Mouse (Mus musculus) midbrain, embryonic 10.5 days (tissue): ENCODE results near the gene Klc3. TPM values are rescaled to one million over a fixed set of nuclear protein-coding genes. Genes with fewer than 3 reads are reported as not detected.

Experiments used
- DNase-seq: peaks from one replicate; pipeline ENCODE4 v3.0.0-alpha.2; 2017; ENCODE audit warnings: low spot score
- H3K27ac ChIP-seq: fragments of 300-500 bp; sonication (generic); replicated peaks from 2 replicates; pipeline ENCODE4 v1.5.1; 2016; ENCODE audit warnings: mild to moderate bottlenecking
- H3K27me3 ChIP-seq: fragments of 300-500 bp; sonication (generic); 2 replicates; pipeline ENCODE4 v1.6.1; 2016; ENCODE audit warnings: low read depth, mild to moderate bottlenecking; ENCODE audit not compliant: poor library complexity, severe bottlenecking
- H3K36me3 ChIP-seq: fragments of 300-500 bp; sonication (generic); 2 replicates; pipeline ENCODE4 v1.6.1; 2016; ENCODE audit warnings: mild to moderate bottlenecking, moderate library complexity
- H3K4me1 ChIP-seq: fragments of 300-500 bp; sonication (generic); 2 replicates; pipeline ENCODE4 v1.6.1; 2016
- H3K4me3 ChIP-seq: fragments of 300-500 bp; sonication (generic); 2 replicates; pipeline ENCODE4 v1.5.1; 2016; ENCODE audit warnings: mild to moderate bottlenecking, moderate library complexity
- H3K9me3 ChIP-seq: fragments of 300-500 bp; sonication (generic); replicated peaks from 2 replicates; pipeline ENCODE4 v1.6.1; 2016; ENCODE audit warnings: mild to moderate bottlenecking
- WGBS: fragments of 180-500 bp; shearing (Covaris S2); methylation state at CpG from one replicate; pipeline ENCODE4 v1.1.7; 2016; 5-methylcytosine and 5-hydroxymethylcytosine counted together
- polyA plus RNA-seq: library from polyadenylated mRNA; unstranded; fragments of >200 nt; fragmentation: Nextera tagmentation; extraction: Ambion mirVana; gene quantifications from 2 replicates; pipeline ENCODE4 v1.2.1, GENCODE M21; 2016

The Klc3 gene
- polyA plus RNA-seq, 1 experiment from 2014 or later, result 2.3 TPM

GRCm38 (mm10) chr7:19426349-19426748, 22.4 kb upstream of the Klc3 start:
- peaks cover 3% of the 10 kb centered on the region; the same call in 1 of the 2 replicates for H3K4me1 ChIP-seq
- WGBS, result 75% methylated on average over 6 of the region's 6 CpGs
- peaks cover 22% of the 10 kb centered on the region for H3K27me3 ChIP-seq
- peaks cover 66% of the 10 kb centered on the region for H3K36me3 ChIP-seq
- H3K27ac ChIP-seq, result no peak overlapping the region
- no peak overlapping the region for H3K4me3 ChIP-seq
- no peaks in the 10 kb centered on the region for H3K9me3 ChIP-seq
- DNase-seq, result no peak

- Histone ChIP-seq H3K27me3 (peaks cover 45% of the 10 kb centered on the region), H3K9me3 (no peaks in the 10 kb centered on the region), H3K27ac (no peak overlapping the region), H3K36me3 (peaks cover 43% of the 10 kb centered on the region), H3K4me1 (peaks cover 7% of the 10 kb centered on the region), H3K4me3 (no peak overlapping the region)
- WGBS, result 66% methylated on average over 4 of the region's 4 CpGs
- DNase-seq, result no peak
These were observed 20.1 kb upstream of the Klc3 start for GRCm38 (mm10) chr7:19424051-19424450.

GRCm38 (mm10) chr7:19423083-19423482, 19.2 kb upstream of the Klc3 start:
- 94% methylated on average over 3 of the region's 3 CpGs for WGBS
- peaks cover 34% of the 10 kb centered on the region for H3K36me3 ChIP-seq
- H3K27ac ChIP-seq, result no peak overlapping the region
- peaks cover 54% of the 10 kb centered on the region for H3K27me3 ChIP-seq
- H3K4me1 ChIP-seq, result peaks cover 7% of the 10 kb centered on the region
- peaks cover 1% of the 10 kb centered on the region for H3K9me3 ChIP-seq
- DNase-seq, result no peak
- no peak overlapping the region for H3K4me3 ChIP-seq

GRCm38 (mm10) chr7:19420821-19421636, 17.1 kb upstream of the Klc3 start:
- 13% methylated on average over 43 of the region's 43 CpGs for WGBS
- Histone ChIP-seq H3K36me3 (peaks cover 13% of the 10 kb centered on the region), H3K27ac (no peak overlapping the region), H3K4me3 (peak overlapping the region; percentile 44), H3K9me3 (peaks cover 4% of the 10 kb centered on the region), H3K27me3 (peaks cover 74% of the 10 kb centered on the region), H3K4me1 (peaks cover 7% of the 10 kb centered on the region)
- DNase-seq, result peak; percentile 88

- H3K36me3 ChIP-seq, result peaks cover 4% of the 10 kb centered on the region
- peaks cover 75% of the 10 kb centered on the region for H3K27me3 ChIP-seq
- H3K4me1 ChIP-seq, result peaks cover 7% of the 10 kb centered on the region
- H3K27ac ChIP-seq, result no peak overlapping the region
- WGBS, result 9% methylated on average over 28 of the region's 28 CpGs
- H3K9me3 ChIP-seq, result peaks cover 4% of the 10 kb centered on the region
- no peak overlapping the region for H3K4me3 ChIP-seq
- no peak for DNase-seq
These were observed 16.2 kb upstream of the Klc3 start for GRCm38 (mm10) chr7:19420121-19420520.

GRCm38 (mm10) chr7:19416590-19416989, 12.7 kb upstream of the Klc3 start:
- no peak for DNase-seq
- Histone ChIP-seq H3K4me3 (no peak overlapping the region), H3K4me1 (peaks cover 6% of the 10 kb centered on the region), H3K36me3 (no peaks in the 10 kb centered on the region), H3K27me3 (peaks cover 56% of the 10 kb centered on the region), H3K27ac (no peak overlapping the region), H3K9me3 (peaks cover 8% of the 10 kb centered on the region)
- 86% methylated on average over 15 of the region's 15 CpGs for WGBS

- Histone ChIP-seq H3K4me1 (no peaks in the 10 kb centered on the region), H3K27me3 (peaks cover 26% of the 10 kb centered on the region), H3K4me3 (no peak overlapping the region), H3K9me3 (peaks cover 8% of the 10 kb centered on the region), H3K36me3 (no peaks in the 10 kb centered on the region), H3K27ac (no peak overlapping the region)
- no peak for DNase-seq
- WGBS, result 81% methylated on average over 3 of the region's 3 CpGs
These were observed 9.6 kb upstream of the Klc3 start for GRCm38 (mm10) chr7:19413525-19413924.

GRCm38 (mm10) chr7:19411783-19412182, 7.9 kb upstream of the Klc3 start:
- no peak for DNase-seq
- no peaks in the 10 kb centered on the region for H3K4me1 ChIP-seq
- WGBS, result 84% methylated on average over 5 of the region's 5 CpGs
- H3K27me3 ChIP-seq, result peaks cover 11% of the 10 kb centered on the region; the same call in 1 of the 2 replicates
- peaks cover 3% of the 10 kb centered on the region; the same call in 1 of the 2 replicates for H3K9me3 ChIP-seq
- no peak overlapping the region for H3K4me3 ChIP-seq
- no peak overlapping the region for H3K27ac ChIP-seq
- no peaks in the 10 kb centered on the region for H3K36me3 ChIP-seq

GRCm38 (mm10) chr7:19410766-19411344, 7.0 kb upstream of the Klc3 start:
- Histone ChIP-seq H3K4me1 (no peaks in the 10 kb centered on the region), H3K4me3 (no peak overlapping the region), H3K27ac (no peak overlapping the region), H3K36me3 (no peaks in the 10 kb centered on the region), H3K27me3 (peaks cover 12% of the 10 kb centered on the region; the same call in 1 of the 2 replicates), H3K9me3 (peaks cover 3% of the 10 kb centered on the region; the same call in 1 of the 2 replicates)
- no peak for DNase-seq
- 86% methylated on average over 11 of the region's 11 CpGs for WGBS

GRCm38 (mm10) chr7:19409753-19410152, 5.8 kb upstream of the Klc3 start:
- peaks cover 23% of the 10 kb centered on the region for H3K27me3 ChIP-seq
- no peaks in the 10 kb centered on the region for H3K36me3 ChIP-seq
- H3K4me1 ChIP-seq, result peaks cover 5% of the 10 kb centered on the region; the same call in 1 of the 2 replicates
- peaks cover 3% of the 10 kb centered on the region; the same call in 1 of the 2 replicates for H3K9me3 ChIP-seq
- H3K4me3 ChIP-seq, result no peak overlapping the region
- no peak overlapping the region for H3K27ac ChIP-seq
- WGBS, result 65% methylated on average over 6 of the region's 6 CpGs
- no peak for DNase-seq

GRCm38 (mm10) chr7:19405417-19405816, 1.5 kb upstream of the Klc3 start:
- peak; percentile 85 for DNase-seq
- H3K27me3 ChIP-seq, result peaks cover 66% of the 10 kb centered on the region
- WGBS, result 4% methylated on average over 19 of the region's 19 CpGs
- peaks cover 12% of the 10 kb centered on the region for H3K9me3 ChIP-seq
- H3K4me1 ChIP-seq, result peaks cover 15% of the 10 kb centered on the region
- peak overlapping the region; percentile 37 for H3K4me3 ChIP-seq
- no peaks in the 10 kb centered on the region for H3K36me3 ChIP-seq
- no peak overlapping the region for H3K27ac ChIP-seq

- 52% methylated on average over 7 of the region's 7 CpGs for WGBS
- Histone ChIP-seq H3K4me3 (peak within 1 kb of the TSS; percentile 76), H3K27me3 (peaks cover 75% of the 10 kb centered on the region), H3K4me1 (peaks cover 22% of the 10 kb centered on the region), H3K27ac (peak within 1 kb of the TSS; percentile 53; the same call in 1 of the 2 replicates), H3K36me3 (no peaks in the 10 kb centered on the region), H3K9me3 (peaks cover 12% of the 10 kb centered on the region)
- no peak for DNase-seq
These were observed 572 bp upstream of the Klc3 start, which contains the start of gene Ckm for GRCm38 (mm10) chr7:19404476-19404875. Gene Ckm, plus strand, starts transcription at chr7:19404776.
